Mouse (Mus musculus) effector memory CD4-positive, alpha-beta T cell, adult 7 months (primary cell): Measurements from ENCODE around the gene Adgrg2. TPM values are rescaled to one million over a fixed set of nuclear protein-coding genes. Genes with fewer than 3 reads are reported as not detected.

ENCODE experiments used
- polyA plus RNA-seq: library from polyadenylated mRNA; unstranded; fragments of 100-300 nt; shearing (Covaris generic); gene quantifications from one replicate; pipeline ENCODE4 v1.2.1, GENCODE M21; 2017

Adgrg2 gene
- 0.11 TPM for polyA plus RNA-seq

GRCm38 (mm10) chrX:160390464-160390956, at the start of gene Adgrg2:
Gene Adgrg2 (plus strand): TSS chrX:160390690.

GRCm38 (mm10) chrX:160502048-160503041, 111.9 kb downstream of the Adgrg2 start, which contains the start of gene Phka2:
Gene Phka2 (plus strand): TSS chrX:160502166.

Other genes starting within 250 kb of the Adgrg2 start
- 14.8 TPM for gene Phka2, start 111.5 kb downstream of the Adgrg2 start, polyA plus RNA-seq